Mouse (Mus musculus) activated CD4-positive, CD25-positive, alpha-beta regulatory T cell, adult 4 months (primary cell): ENCODE measurements around the gene Spef2. TPM values are rescaled to one million over a fixed set of nuclear protein-coding genes. Genes with fewer than 3 reads are reported as not detected.
"Not testable (repeated sequence)": the region's sequence is repeated elsewhere in the genome, so short reads cannot be mapped to it uniquely, and the experiment has no call there.

Source experiments
- ATAC-seq: one replicate; pipeline ENCODE4 v1.8.0; 2017
- polyA plus RNA-seq, 2 experiments: library from polyadenylated mRNA; unstranded; fragments of 100-300 nt; shearing (Covaris generic); gene quantifications; one replicate each; pipeline ENCODE4 v1.2.1; 2017

Spef2 gene
- polyA plus RNA-seq, 2 experiments from 2014 or later, result 2.8 to 3.5 TPM

GRCm38 (mm10) chr15:9668575-9668974 is 80.1 kb downstream of the Spef2 start:
- ATAC-seq, result no peak

DNA sequence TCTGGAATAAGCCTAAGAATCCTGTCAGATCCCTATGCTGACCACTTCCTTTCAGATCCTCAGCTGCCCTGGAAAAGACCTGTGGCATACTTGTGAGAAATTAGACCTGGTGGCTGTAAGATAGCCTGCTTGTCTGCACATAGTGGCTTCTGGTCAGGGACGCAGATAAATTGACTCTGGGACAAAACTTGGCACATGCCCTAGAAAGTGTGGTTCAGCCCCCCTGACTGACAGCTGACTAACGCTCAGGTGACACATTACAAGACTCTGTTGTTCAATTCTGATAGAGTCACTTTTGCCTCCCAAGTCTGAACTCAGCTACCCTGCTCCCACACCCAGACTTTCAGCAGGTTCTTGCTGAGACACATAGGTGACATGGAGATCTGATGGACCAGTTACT is 83.7 kb downstream of the Spef2 start:
- not testable (repeated sequence) for ATAC-seq

DNA sequence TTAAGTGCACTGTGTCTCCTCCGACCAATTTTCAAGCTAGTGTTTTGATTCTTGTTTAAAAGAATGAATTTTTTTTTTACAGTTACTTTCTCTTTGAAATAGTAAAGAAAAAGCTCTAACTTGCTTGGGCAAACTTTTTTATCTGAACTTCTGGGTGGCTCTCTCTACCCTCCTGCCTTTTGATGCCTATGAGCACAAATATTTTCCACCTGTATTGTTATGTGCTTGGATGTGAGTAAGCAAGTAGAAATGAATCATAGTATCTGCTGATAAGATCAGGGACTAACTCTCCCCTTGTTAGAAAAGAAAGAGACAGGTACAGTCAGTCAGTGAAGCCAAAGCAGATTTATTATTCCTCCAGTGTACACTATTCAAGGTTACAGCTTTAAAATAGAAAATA is 87.5 kb downstream of the Spef2 start:
- ATAC-seq, result no peak

GRCm38 (mm10) chr15:9634471-9634870 is 114.2 kb downstream of the Spef2 start:
- ATAC-seq, result no peak

DNA sequence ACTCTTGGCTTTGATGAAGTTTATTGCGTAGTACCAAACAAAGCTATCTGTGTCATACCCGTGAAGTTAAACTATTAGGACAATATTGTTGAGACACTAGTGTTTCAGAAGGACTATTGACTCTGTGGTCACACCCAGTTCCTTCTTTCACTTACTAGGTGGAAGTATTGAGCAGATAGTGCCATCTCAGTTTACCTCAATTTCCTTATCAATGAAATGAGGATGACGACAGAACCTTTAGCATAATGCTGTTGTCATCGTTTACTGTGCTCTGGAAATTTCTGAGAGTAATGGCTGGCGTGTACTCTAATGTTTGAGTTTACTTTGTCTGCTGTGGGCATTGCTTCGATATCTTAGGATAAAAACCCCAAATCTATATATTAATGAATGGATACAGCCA is 117.0 kb downstream of the Spef2 start:
- no peak for ATAC-seq

- ATAC-seq, result no peak
Observed at GRCm38 (mm10) chr15:9629660-9630059, 119.0 kb downstream of the Spef2 start.

DNA sequence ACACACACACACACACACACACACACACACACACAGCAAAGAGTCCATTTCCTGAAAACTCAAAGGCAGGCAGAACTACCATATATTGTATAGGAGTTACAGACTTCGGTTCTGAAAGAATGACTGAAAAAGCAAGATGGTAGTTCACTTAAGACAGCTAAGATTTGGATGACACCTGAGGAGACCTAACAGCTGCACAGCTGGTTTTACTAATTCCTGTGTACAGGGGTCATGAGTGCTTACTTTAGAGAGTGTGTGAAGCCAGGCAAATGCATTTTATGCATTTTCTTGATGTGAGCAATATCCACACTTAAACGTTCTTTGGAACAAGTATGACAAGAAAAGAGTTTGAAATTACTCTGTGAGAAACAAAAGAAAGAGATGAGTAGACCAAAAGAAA is 124.0 kb downstream of the Spef2 start:
- ATAC-seq, result no peak

DNA sequence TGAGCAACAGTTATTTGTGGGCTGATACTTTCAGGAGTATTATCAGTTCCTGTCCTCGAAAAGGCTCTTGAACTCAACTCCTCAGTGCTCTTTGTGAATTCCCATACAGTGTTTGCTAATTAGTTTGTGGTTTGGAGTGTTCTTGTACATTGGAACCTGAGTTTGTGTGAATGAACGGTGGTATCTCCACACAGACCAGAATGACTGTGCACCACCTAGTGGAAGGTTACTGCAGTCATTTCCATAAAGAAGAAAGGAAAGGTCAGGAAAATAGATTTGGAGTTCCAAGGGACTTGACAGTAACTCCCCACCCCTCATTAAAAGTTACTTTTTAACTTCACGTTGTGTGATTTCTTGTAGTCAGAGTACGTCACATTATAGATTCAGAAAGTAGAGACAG is 140.5 kb downstream of the Spef2 start:
- ATAC-seq, result peak; percentile 70

- no peak for ATAC-seq
Observed at GRCm38 (mm10) chr15:9600088-9600455, 148.6 kb downstream of the Spef2 start.

GRCm38 (mm10) chr15:9599382-9600087 is 149.1 kb downstream of the Spef2 start:
- no peak for ATAC-seq

DNA sequence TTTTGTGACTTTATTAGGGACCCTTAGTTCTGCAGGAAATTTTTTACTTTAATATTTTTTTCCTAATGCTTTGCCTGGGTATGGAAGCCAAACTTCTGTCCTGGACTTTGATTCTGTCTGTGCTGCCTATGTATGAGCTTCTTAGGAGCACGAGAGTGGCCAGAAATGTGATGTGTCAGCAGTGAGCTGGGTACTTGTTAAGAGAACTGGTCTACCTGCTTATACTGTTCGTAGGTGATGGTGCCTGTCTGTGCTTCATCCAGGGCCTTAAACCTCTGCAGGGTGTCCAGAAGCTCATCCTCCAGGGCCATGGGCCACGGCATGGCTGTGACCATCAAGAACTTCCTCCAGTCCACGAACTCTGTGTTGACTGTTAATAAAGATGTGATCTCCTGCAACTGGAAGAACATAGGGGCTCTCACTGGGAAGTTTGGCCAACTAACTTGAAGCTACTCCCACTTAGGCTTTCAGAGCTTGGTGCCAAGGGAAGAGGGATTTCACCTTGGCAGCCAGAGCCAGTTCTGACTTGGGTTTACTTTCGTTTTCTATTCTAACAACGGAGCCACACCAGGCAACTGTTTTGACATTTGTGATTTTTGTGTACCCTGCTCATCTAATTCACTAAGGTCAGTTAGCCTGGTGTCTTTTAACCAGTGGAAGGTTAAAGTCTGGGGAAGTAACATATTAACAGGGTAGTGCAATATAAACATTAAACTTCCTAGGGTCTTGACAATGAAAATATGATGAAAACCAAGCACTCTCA is 152.2 kb downstream of the Spef2 start:
- peak; percentile 85 for ATAC-seq

- no peak for ATAC-seq
Observed at GRCm38 (mm10) chr15:9589939-9590338, 158.7 kb downstream of the Spef2 start.

GRCm38 (mm10) chr15:9580470-9581280 is 168.0 kb downstream of the Spef2 start:
- peak; percentile 44 for ATAC-seq

DNA sequence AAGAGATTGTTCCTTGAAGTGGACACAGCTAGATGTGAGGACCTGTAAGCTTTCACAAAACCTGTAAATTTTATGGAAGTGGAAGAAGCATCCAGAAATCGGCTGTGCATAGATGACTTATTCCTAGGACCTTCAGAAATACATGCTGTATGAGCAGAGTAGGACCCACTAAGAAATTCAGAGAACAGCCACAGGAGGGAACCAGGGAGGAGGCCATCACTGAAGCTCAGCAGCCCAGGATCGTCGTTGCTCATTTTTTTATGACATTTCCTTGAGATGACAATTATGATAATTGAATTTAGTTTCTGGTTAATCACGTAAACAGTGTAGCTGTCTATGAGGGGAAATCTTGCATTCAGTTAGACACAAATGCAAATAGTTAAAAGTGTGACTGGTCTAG is 171.4 kb downstream of the Spef2 start:
- ATAC-seq, result peak; percentile 36

- ATAC-seq, result peak; percentile 76
Observed at GRCm38 (mm10) chr15:9574796-9575195, 173.9 kb downstream of the Spef2 start.

DNA sequence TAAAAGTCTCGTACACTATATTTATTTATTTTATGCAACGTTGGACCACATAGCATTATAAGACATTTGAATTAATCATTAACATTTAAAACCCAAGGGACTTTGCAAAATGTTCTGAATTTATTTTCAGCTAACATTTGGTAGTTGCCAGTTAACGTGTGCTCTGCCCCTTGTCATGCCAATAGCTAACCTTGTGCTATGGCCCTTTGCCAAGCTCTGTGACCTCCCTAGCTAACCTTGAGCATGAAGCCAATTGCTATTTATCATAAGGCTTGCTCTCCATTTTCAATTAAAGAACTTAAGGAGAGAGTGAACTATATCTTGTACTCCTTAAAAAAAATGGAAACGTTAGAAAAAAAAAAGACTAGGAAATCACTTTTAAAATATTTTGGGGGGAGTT is 175.3 kb downstream of the Spef2 start:
- no peak for ATAC-seq

DNA sequence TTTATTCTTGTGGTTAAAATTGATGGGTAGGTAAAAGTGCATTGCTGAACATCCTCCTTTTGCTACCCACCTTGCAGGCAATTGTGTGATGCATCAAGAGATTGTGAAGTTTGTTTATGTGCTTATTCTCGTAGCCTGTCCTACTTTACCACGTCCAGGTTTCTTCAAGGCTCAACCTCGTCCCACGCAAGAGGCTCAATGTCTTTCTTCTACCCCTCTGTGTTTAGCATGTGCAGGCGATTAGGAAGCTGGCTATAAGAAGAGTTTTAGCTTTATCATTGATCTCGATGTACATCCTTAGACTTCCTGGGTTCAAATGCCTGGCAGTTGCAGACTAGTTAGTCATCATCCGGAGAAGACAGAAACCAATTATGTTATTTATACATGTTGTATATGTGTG is 176.0 kb downstream of the Spef2 start:
- ATAC-seq, result peak; percentile 22

DNA sequence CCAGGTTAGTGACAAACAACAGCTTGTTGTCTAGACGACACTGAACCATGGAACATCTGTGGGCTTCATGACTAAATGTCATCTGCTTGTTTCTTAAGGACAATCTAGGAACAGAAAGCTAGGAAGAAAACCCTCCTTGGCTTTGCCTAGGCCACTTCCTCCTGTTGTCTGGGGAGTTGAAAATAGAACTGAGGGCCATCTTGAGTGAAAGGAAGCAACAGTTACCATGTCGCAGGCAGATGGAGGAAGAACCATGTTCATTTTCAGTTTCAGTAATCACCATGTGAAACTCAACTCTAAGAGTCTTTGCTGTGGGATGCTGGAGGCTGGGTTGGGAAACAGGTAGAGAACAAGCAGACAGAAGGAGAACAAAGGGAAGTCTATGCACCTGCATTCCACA is 176.8 kb downstream of the Spef2 start:
- ATAC-seq, result no peak

GRCm38 (mm10) chr15:9567316-9567715 is 181.4 kb downstream of the Spef2 start:
- no peak for ATAC-seq

DNA sequence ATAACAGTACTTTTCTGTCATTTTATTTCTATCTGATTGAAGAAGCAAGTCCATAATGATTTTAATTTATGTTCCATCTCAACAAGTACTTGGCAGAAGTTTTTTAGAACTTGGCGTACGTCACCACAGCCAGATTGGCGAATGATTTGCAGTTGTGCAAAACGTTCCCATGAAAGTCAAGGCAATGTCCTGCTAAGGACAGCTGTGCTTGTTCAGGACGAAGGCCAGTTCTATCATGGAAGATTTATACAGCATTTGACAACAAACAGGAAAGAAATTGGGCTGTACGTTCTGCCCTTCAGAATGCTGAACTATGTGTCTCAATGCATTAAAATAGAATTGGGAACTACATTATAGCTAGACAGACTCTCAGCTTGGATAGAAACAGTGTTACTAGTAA is 183.3 kb downstream of the Spef2 start:
- ATAC-seq, result no peak

DNA sequence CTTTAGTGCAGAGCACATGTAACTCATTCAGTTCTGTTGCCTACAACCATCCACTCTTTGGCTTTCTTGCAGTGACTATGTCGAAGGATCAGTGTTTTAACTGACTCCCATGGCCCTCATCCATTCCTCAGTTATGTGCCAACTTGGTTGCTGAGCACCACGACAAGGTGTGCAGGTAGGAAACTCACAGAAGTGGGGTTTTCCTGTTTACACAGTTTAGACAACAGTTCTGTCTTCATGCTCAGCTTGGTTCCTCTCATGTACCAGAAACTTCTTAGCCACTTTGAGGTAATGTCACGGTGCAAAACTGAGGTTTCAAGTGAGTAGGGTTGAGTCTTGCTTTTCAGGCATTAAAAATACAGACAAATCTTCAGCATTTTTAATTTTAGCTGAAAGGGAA is 184.5 kb downstream of the Spef2 start:
- peak; percentile 69 for ATAC-seq

- not testable (repeated sequence) for ATAC-seq
Observed at GRCm38 (mm10) chr15:9557264-9557663, 191.4 kb downstream of the Spef2 start.

- ATAC-seq, result no peak
Observed at GRCm38 (mm10) chr15:9548951-9549350, 199.7 kb downstream of the Spef2 start.
